Mouse (Mus musculus) inflammation-experienced regulatory T-cells, adult 6 months (primary cell): ENCODE results near the gene Tmem253. TPM values are rescaled to one million over a fixed set of nuclear protein-coding genes. Genes with fewer than 3 reads are reported as not detected.

Experiments
- ATAC-seq: one replicate; pipeline ENCODE4 v1.8.0; 2017
- polyA plus RNA-seq, 3 experiments: library from polyadenylated mRNA; unstranded; fragments of 100-300 nt; shearing (Covaris generic); gene quantifications; one replicate each; pipeline ENCODE4 v1.2.1; 2017

Tmem253 gene
- polyA plus RNA-seq, 3 experiments from 2014 or later = 0.87 TPM; not detected in 2

GRCm38 (mm10) chr14:52008321-52009203 lies 6.9 kb upstream of the Tmem253 start:
- ATAC-seq = peak; percentile 69

GRCm38 (mm10) chr14:52009361-52009760 lies 6.1 kb upstream of the Tmem253 start:
- ATAC-seq = no peak

GRCm38 (mm10) chr14:52009841-52010240 lies 5.6 kb upstream of the Tmem253 start:
- no peak for ATAC-seq

GRCm38 (mm10) chr14:52010446-52011111 lies 4.9 kb upstream of the Tmem253 start:
- no peak for ATAC-seq

GRCm38 (mm10) chr14:52011683-52012082 lies 3.8 kb upstream of the Tmem253 start:
- no peak for ATAC-seq

- ATAC-seq = no peak
Measured at GRCm38 (mm10) chr14:52012085-52012484, 3.4 kb upstream of the Tmem253 start.

GRCm38 (mm10) chr14:52012553-52012952 lies 2.9 kb upstream of the Tmem253 start:
- no peak for ATAC-seq

GRCm38 (mm10) chr14:52013021-52013610 lies 2.3 kb upstream of the Tmem253 start:
- ATAC-seq = no peak

- peak; percentile 20 for ATAC-seq
Measured at GRCm38 (mm10) chr14:52013771-52014219, 1.7 kb upstream of the Tmem253 start.

GRCm38 (mm10) chr14:52014271-52014760 lies 1.1 kb upstream of the Tmem253 start:
- ATAC-seq = no peak

- ATAC-seq = no peak
Measured at GRCm38 (mm10) chr14:52014761-52015311, 622 bp upstream of the Tmem253 start.

- ATAC-seq = no peak
Measured at GRCm38 (mm10) chr14:52016625-52017405, 1.4 kb downstream of the Tmem253 start.

GRCm38 (mm10) chr14:52017662-52018061 lies 2.2 kb downstream of the Tmem253 start:
- ATAC-seq = no peak

GRCm38 (mm10) chr14:52018248-52019050 lies 3.0 kb downstream of the Tmem253 start:
- no peak for ATAC-seq

GRCm38 (mm10) chr14:52019051-52019589 lies 3.7 kb downstream of the Tmem253 start:
- peak; percentile 20 for ATAC-seq

GRCm38 (mm10) chr14:52019590-52020340 lies 4.3 kb downstream of the Tmem253 start:
- peak; percentile 76 for ATAC-seq

- peak; percentile 13 for ATAC-seq
Measured at GRCm38 (mm10) chr14:52020486-52021137, 5.2 kb downstream of the Tmem253 start, which contains the start of gene Zfp219. Gene Zfp219 (minus strand): TSS chr14:52020733.

- ATAC-seq = no peak
Measured at GRCm38 (mm10) chr14:52021138-52021529, 5.7 kb downstream of the Tmem253 start.

GRCm38 (mm10) chr14:52021568-52022212 lies 6.2 kb downstream of the Tmem253 start:
- no peak for ATAC-seq
